Mouse (Mus musculus) erythroblast, embryonic 14.5 days (primary cell): ENCODE measurements around the gene 1810013L24Rik.

Source experiments
- GATA1 ChIP-seq: IDR thresholded peaks from 2 replicates; pipeline ENCODE4 v1.6.1; 2012; ENCODE audit warnings: low read length, inconsistent platforms, mixed read lengths
- TAL1 ChIP-seq: IDR thresholded peaks from 3 replicates; pipeline ENCODE4 v1.6.1; 2012; ENCODE audit warnings: low read length, inconsistent platforms, mixed read lengths

- TF ChIP-seq TAL1: no peak
- no peak for TF ChIP-seq GATA1
Measured at GRCm38 (mm10) chr16:8880076-8880475, 50.2 kb downstream of the 1810013L24Rik start.
